Mouse (Mus musculus) bone marrow, adult 2 months (tissue): ENCODE measurements around the gene Dsp.

Experiments
- CTCF ChIP-seq: fragments of 200-500 bp; IDR thresholded peaks from 2 replicates; pipeline ENCODE4 v1.5.1; 2011; ENCODE audit warnings: low read length, control low read depth; ENCODE audit not compliant: control insufficient read depth, insufficient read depth
- POLR2A ChIP-seq: fragments of 200-500 bp; IDR thresholded peaks from 2 replicates; pipeline ENCODE4 v1.6.1; 2011; ENCODE audit warnings: low read depth, mild to moderate bottlenecking, control low read depth, low read length, borderline replicate concordance; ENCODE audit not compliant: control insufficient read depth

DNA sequence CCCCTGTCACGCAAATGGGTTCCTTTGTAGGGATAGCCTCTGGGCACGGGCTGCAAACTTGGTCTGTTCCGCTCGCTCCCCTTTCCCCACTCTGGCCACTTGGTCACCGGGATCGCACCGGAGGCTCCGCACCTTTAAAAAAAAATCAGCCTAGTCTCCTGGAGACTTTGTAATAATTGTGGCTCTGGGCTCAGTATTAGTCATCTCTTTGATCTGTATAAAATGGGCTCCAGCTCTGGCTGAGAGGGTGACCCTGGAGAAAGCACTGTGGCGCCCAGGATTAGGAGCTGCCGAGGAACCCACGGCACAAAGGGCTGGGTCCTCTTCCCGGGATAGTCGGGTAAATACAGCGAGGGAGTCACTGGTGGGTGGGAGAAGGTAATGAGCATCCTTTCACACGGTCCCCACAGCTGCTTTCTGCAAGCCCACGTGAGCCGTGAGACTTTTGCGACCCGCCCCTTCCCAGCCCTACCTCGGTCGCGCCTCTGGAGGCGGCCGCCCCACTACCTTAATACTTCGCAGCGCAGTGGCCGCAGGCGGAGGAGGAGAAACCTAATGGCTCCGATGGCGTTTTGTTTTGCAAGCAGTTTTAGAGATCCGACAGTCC is 1.4 kb downstream of the Dsp start:
- TF ChIP-seq CTCF (no peak), POLR2A (no peak)
